Mouse (Mus musculus) hindbrain, embryonic 13.5 days (tissue): ENCODE results near the gene Scarf2. TPM values are rescaled to one million over a fixed set of nuclear protein-coding genes. Genes with fewer than 3 reads are reported as not detected.
A peak's percentile ranks its signal among the peaks of the same experiment; 100 is the strongest.

ENCODE experiments used
- ATAC-seq: fragments of 200-750 bp; cut with Nextera tagmentation; 2 replicates; pipeline ENCODE4 v1.8.0; 2017; ENCODE audit warnings: moderate TSS enrichment; ENCODE audit not compliant: low FRiP score
- H3K27ac ChIP-seq: fragments of 300-500 bp; sonication (generic); 2 replicates; pipeline ENCODE4 v1.5.1; 2015; ENCODE audit warnings: inconsistent platforms, mild to moderate bottlenecking, moderate library complexity
- H3K27me3 ChIP-seq: fragments of 300-500 bp; sonication (generic); 2 replicates; pipeline ENCODE4 v1.6.1; 2015; ENCODE audit warnings: mild to moderate bottlenecking, inconsistent platforms
- H3K36me3 ChIP-seq: fragments of 300-500 bp; sonication (generic); 2 replicates; pipeline ENCODE4 v1.6.1; 2015; ENCODE audit warnings: mild to moderate bottlenecking, inconsistent platforms
- H3K4me1 ChIP-seq: fragments of 300-500 bp; sonication (generic); replicated peaks from 2 replicates; pipeline ENCODE4 v1.6.1; 2015; ENCODE audit warnings: inconsistent platforms
- H3K4me2 ChIP-seq: fragments of 300-500 bp; sonication (generic); 2 replicates; pipeline ENCODE4 v1.6.1; 2015; ENCODE audit warnings: inconsistent platforms, mild to moderate bottlenecking, moderate library complexity
- H3K4me3 ChIP-seq: fragments of 300-500 bp; sonication (generic); 2 replicates; pipeline ENCODE4 v1.5.1; 2015; ENCODE audit warnings: mild to moderate bottlenecking, inconsistent platforms
- H3K9ac ChIP-seq: fragments of 300-500 bp; sonication (generic); 2 replicates; pipeline ENCODE4 v1.6.1; 2015; ENCODE audit warnings: mild to moderate bottlenecking, inconsistent platforms
- H3K9me3 ChIP-seq: fragments of 300-500 bp; sonication (generic); 2 replicates; pipeline ENCODE4 v1.6.1; 2016; ENCODE audit warnings: inconsistent platforms
- WGBS: fragments of 180-500 bp; shearing (Covaris S2); methylation state at CpG from one replicate; pipeline ENCODE4 v1.1.7; 2015; 5-methylcytosine and 5-hydroxymethylcytosine counted together
- polyA plus RNA-seq: library from polyadenylated mRNA; unstranded; fragments of >200 nt; fragmentation: Nextera tagmentation; extraction: Ambion mirVana; gene quantifications from 2 replicates; pipeline ENCODE4 v1.2.1, GENCODE M21; 2015

The Scarf2 gene
- 1.6 and 2.0 TPM in 2 replicates for polyA plus RNA-seq

DNA sequence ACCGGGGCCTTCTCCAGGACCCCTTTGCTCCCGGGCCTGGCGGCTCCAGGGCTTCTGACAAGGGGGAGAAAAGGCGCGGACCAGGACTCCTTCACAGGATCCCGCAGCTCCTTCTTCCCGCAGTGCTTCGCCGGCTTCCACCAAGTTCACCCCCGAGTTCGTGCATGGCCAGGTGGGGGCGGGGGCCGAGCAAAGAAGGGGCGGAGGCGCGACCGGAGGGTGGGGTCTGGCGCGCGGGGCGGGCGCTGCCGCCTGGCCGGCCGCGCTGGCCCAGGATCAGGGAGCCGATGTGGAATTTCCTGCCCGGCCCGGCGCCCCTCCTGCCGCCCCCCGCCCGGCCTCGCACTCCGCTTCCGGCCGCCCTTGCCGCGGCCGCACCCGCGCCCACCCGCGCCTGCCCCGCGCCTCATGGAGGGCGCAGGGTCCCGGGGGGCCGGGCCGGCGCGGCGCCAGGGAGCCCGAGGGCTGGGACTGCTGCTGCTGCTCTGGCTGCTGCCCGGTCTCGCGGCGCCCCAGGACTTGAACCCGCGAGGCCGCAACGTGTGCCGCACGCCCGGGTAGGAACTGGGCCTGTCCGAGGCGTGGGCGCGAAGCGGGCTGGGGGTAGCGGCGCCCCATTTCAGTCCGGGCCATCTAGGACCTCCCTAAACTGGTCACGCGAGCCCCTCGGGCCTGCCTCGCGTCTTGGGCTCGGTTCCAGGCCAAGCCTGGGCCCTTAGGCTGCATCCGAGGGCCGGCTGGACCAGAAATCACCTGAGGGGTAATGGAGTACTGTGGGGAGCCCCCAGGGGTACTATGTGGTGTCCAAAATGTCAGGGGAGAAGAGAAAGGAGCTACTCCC is at the start of gene Scarf2:
Gene Scarf2 (plus strand): TSS at position 312 of the 841 bp plus-strand sequence.
- H3K27ac ChIP-seq = 0 out of 2 replicates have a peak within 1 kb of the TSS, but pooled peaks have one; percentile 48
- peak within 1 kb of the TSS; percentile 50 for H3K4me3 ChIP-seq
- ATAC-seq = peak; percentile 38; the same call in 1 of the 2 replicates
- WGBS = 2% methylated on average over 61 of the region's 81 CpGs
- peak within 1 kb of the TSS; percentile 77 for H3K4me2 ChIP-seq
- peaks cover 87% of the 10 kb centered on the region for H3K27me3 ChIP-seq
- no peaks in the 10 kb centered on the region for H3K9me3 ChIP-seq
- peaks cover 21% of the 10 kb centered on the region for H3K36me3 ChIP-seq
- H3K9ac ChIP-seq = peak within 1 kb of the TSS; percentile 72
- H3K4me1 ChIP-seq = peaks cover 29% of the 10 kb centered on the region

DNA sequence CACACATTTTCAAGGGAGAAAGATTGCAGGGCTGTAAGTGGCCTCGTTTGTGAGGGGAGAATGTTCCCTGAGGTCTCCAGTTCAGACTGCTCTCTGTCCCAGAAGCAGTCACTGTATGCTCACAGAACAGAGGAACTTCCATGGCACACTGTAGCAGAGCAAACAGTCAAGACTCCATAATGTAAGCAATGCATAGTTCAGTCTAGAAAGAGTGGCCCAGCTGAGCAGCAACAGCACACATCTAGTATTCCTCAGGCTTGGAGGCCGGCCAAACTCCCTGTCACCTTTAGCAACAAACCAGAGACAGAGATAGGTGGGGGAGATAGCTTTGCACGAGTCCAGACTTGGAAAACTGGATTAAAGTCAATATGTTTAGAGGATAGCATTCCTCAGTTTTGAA is 44.1 kb upstream of the Scarf2 start:
- Histone ChIP-seq H3K4me2 (no peak overlapping the region), H3K4me1 (no peaks in the 10 kb centered on the region), H3K27ac (no peak overlapping the region), H3K9me3 (no peaks in the 10 kb centered on the region), H3K4me3 (no peak overlapping the region), H3K36me3 (no peaks in the 10 kb centered on the region), H3K9ac (no peak overlapping the region), H3K27me3 (peaks cover 15% of the 10 kb centered on the region)
- ATAC-seq = no peak
- WGBS = 38% methylated on average over 3 of the region's 3 CpGs

- peaks cover 14% of the 10 kb centered on the region for H3K27me3 ChIP-seq
- ATAC-seq = no peak
- H3K9me3 ChIP-seq = no peaks in the 10 kb centered on the region
- H3K4me2 ChIP-seq = no peak overlapping the region
- no peak overlapping the region for H3K4me3 ChIP-seq
- H3K36me3 ChIP-seq = no peaks in the 10 kb centered on the region
- peaks cover 2% of the 10 kb centered on the region for H3K4me1 ChIP-seq
- no peak overlapping the region for H3K9ac ChIP-seq
- no peak overlapping the region for H3K27ac ChIP-seq
- 42% methylated on average over 1 of the region's 1 CpGs for WGBS
These were observed 43.4 kb upstream of the Scarf2 start for GRCm38 (mm10) chr16:17753686-17754085.

GRCm38 (mm10) chr16:17757756-17758155 is 39.3 kb upstream of the Scarf2 start:
- Histone ChIP-seq H3K4me3 (no peak overlapping the region), H3K36me3 (0 out of 2 replicates have a peak, but pooled peaks cover 3% of the 10 kb centered on the region), H3K4me2 (no peak overlapping the region), H3K27ac (no peak overlapping the region), H3K9me3 (no peaks in the 10 kb centered on the region), H3K4me1 (peaks cover 37% of the 10 kb centered on the region), H3K27me3 (peaks cover 14% of the 10 kb centered on the region), H3K9ac (no peak overlapping the region)
- WGBS = 91% methylated on average over 1 of the region's 1 CpGs
- ATAC-seq = no peak

DNA sequence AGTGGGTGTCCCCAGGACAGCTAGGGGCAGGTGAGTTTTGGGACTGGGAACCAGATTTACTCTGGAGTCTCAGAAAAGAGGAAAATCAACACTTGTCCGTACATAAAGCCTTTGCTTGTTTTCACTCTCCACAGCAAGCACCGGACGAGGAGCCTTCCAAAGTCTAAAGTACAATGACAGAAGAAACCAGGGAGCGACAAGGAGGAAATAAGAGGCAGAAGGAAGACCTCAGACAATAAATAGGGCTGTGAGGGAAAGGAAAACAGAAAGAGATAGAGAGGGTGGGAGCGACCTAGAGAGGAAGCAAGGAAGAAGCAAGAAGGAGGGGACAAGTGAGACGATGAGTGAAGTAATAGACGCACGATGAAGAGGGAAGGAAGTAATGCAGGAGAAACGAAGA is 38.2 kb upstream of the Scarf2 start:
- Histone ChIP-seq H3K27me3 (peaks cover 14% of the 10 kb centered on the region), H3K9me3 (no peaks in the 10 kb centered on the region), H3K4me2 (peak overlapping the region; percentile 84), H3K27ac (peak overlapping the region; percentile 82), H3K9ac (peak overlapping the region; percentile 91), H3K4me1 (peaks cover 39% of the 10 kb centered on the region), H3K4me3 (peak overlapping the region; percentile 67), H3K36me3 (peaks cover 4% of the 10 kb centered on the region; the same call in 1 of the 2 replicates)
- no peak; the same call in 1 of the 2 replicates for ATAC-seq
- WGBS = 57% methylated on average over 9 of the region's 9 CpGs

DNA sequence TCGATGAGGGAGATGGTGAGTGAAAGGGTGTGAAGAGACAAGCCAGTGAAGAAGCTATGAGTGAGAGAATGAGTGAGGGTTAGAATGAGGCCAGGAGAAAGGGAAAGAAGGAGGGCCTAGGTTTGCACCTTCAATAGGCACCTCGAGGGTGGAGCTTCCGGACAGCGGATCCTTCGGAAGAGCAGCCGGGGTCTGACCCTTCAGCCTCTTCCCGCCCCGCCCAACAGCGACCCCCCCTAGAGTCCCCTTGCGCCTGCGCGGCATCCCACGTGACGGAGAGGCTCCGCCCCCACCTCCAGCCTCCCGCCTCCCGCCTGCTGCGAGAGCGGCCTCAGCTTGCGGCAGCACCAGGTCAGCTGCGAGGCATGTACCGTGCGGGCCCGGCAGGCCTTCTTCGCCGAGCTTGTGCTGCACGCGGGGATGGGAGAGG is 37.7 kb upstream of the Scarf2 start, which contains the start of gene Klhl22:
Gene Klhl22 (plus strand): TSS at position 275 of the 430 bp plus-strand sequence.
- ATAC-seq = peak; percentile 94
- under 1% methylated on average over 27 of the region's 28 CpGs for WGBS
- Histone ChIP-seq H3K36me3 (peaks cover 8% of the 10 kb centered on the region; the same call in 1 of the 2 replicates), H3K4me1 (peaks cover 43% of the 10 kb centered on the region), H3K9me3 (no peaks in the 10 kb centered on the region), H3K27ac (peak within 1 kb of the TSS; percentile 82), H3K4me3 (peak within 1 kb of the TSS; percentile 67), H3K9ac (peak within 1 kb of the TSS; percentile 91), H3K27me3 (peaks cover 14% of the 10 kb centered on the region), H3K4me2 (peak within 1 kb of the TSS; percentile 84)

- Histone ChIP-seq H3K27me3 (peaks cover 14% of the 10 kb centered on the region), H3K4me3 (peak overlapping the region; percentile 67), H3K9me3 (no peaks in the 10 kb centered on the region), H3K9ac (peak overlapping the region; percentile 91), H3K27ac (peak overlapping the region; percentile 82), H3K4me2 (peak overlapping the region; percentile 84), H3K4me1 (peaks cover 46% of the 10 kb centered on the region), H3K36me3 (peaks cover 11% of the 10 kb centered on the region; the same call in 1 of the 2 replicates)
- under 1% methylated on average over 54 of the region's 54 CpGs for WGBS
- peak; percentile 57 for ATAC-seq
These were observed 37.2 kb upstream of the Scarf2 start for GRCm38 (mm10) chr16:17759813-17760321.

DNA sequence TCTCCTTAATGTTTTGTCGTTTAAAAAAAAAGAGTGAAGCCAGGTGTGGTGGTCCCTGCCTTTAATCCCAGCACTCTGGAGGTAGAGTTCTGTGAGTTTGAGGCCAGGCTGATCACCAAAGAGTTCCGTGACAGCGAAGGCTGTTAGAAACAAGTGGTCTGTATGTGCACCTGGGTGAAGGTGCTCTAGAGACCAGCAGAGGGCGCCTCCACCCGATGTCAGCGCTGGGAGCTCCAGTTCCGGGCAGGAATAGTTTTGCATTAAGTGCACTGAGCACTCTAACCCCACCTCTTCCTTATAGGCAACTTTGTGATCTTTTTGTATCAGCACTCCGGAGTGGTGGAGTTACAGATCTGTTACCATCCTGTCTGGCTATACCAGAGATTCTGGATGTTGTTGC is 36.4 kb upstream of the Scarf2 start:
- Histone ChIP-seq H3K9me3 (no peaks in the 10 kb centered on the region), H3K36me3 (peaks cover 18% of the 10 kb centered on the region), H3K4me2 (peak overlapping the region; percentile 84), H3K27me3 (peaks cover 14% of the 10 kb centered on the region), H3K4me1 (peaks cover 46% of the 10 kb centered on the region), H3K9ac (peak overlapping the region; percentile 91; the same call in 1 of the 2 replicates), H3K27ac (no peak overlapping the region), H3K4me3 (peak overlapping the region; percentile 67)
- ATAC-seq = no peak
- WGBS = 39% methylated on average over 8 of the region's 8 CpGs

DNA sequence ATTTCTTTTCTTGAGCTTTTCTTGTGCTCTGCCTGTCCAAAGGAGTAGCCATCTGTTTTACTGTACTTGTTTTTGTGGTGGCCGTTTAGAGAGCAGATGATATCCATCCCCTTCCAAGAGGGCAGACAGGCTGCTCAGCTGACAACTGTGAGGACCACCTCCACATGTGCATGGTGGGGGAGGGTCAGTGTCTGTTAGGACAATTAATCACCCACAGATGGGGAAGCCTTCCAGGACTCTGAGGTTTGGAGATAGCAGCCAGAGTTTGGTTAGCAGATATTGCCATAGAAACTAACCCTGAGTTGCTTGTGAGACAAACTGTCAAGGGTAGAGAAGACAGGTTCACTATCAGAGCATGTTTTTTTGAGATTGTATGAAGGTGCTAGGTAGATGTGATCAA is 36.0 kb upstream of the Scarf2 start:
- 0 out of 2 replicates have a peak overlapping the region, but pooled peaks have one; percentile 19 for H3K9ac ChIP-seq
- no peak for ATAC-seq
- peaks cover 14% of the 10 kb centered on the region for H3K27me3 ChIP-seq
- H3K4me3 ChIP-seq = peak overlapping the region; percentile 67; the same call in 1 of the 2 replicates
- H3K9me3 ChIP-seq = no peaks in the 10 kb centered on the region
- H3K4me2 ChIP-seq = peak overlapping the region; percentile 84
- no peak overlapping the region for H3K27ac ChIP-seq
- peaks cover 50% of the 10 kb centered on the region for H3K4me1 ChIP-seq
- WGBS = 40% methylated on average over 1 of the region's 1 CpGs
- peaks cover 22% of the 10 kb centered on the region for H3K36me3 ChIP-seq

- 92% methylated on average over 4 of the region's 4 CpGs for WGBS
- Histone ChIP-seq H3K4me3 (no peak overlapping the region), H3K9me3 (no peaks in the 10 kb centered on the region), H3K9ac (peak overlapping the region; percentile 43; the same call in 1 of the 2 replicates), H3K27ac (no peak overlapping the region), H3K36me3 (peaks cover 49% of the 10 kb centered on the region), H3K4me2 (no peak overlapping the region), H3K27me3 (no peaks in the 10 kb centered on the region), H3K4me1 (peaks cover 44% of the 10 kb centered on the region)
- ATAC-seq = no peak
These were observed 33.0 kb upstream of the Scarf2 start for GRCm38 (mm10) chr16:17764108-17764511.

DNA sequence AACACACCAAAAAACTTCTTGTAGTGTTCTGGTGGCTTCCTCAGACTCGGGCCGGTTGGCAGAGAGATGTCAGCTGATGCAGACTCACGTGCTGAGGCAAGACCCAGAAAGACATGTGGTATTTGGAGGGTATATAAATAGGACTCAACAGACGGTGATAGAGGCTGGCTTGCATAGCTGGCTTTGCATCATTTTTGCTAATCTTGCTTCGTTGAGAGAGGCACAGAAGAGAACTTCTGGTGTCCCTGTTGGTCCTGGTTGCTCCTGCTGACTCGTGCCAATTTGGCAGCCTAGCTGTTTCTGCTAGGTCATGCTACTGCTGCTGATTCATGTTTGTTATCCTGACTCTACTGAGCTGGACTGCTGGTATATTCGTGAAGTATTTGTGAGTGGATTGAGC is 28.2 kb upstream of the Scarf2 start:
- no peak overlapping the region for H3K4me3 ChIP-seq
- H3K27ac ChIP-seq = no peak overlapping the region
- no peaks in the 10 kb centered on the region for H3K9me3 ChIP-seq
- H3K9ac ChIP-seq = no peak overlapping the region
- WGBS = 90% methylated on average over 7 of the region's 7 CpGs
- H3K27me3 ChIP-seq = no peaks in the 10 kb centered on the region
- H3K36me3 ChIP-seq = peaks cover 75% of the 10 kb centered on the region
- no peak for ATAC-seq
- H3K4me2 ChIP-seq = no peak overlapping the region
- peaks cover 12% of the 10 kb centered on the region for H3K4me1 ChIP-seq

GRCm38 (mm10) chr16:17771117-17771865 is 25.8 kb upstream of the Scarf2 start:
- Histone ChIP-seq H3K4me3 (no peak overlapping the region), H3K4me2 (no peak overlapping the region), H3K27ac (no peak overlapping the region), H3K9me3 (no peaks in the 10 kb centered on the region), H3K4me1 (no peaks in the 10 kb centered on the region), H3K27me3 (no peaks in the 10 kb centered on the region), H3K36me3 (peaks cover 68% of the 10 kb centered on the region), H3K9ac (no peak overlapping the region)
- ATAC-seq = no peak
- 83% methylated on average over 4 of the region's 4 CpGs for WGBS
